Mouse (Mus musculus): ENCODE data around the gene Pik3r1. TPM values are rescaled to one million over a fixed set of nuclear protein-coding genes. Genes with fewer than 3 reads are reported as not detected.

Gene Pik3r1
- total RNA-seq, 4 experiments from 2014 or later, result 124 to 134 (median 126) TPM

DNA sequence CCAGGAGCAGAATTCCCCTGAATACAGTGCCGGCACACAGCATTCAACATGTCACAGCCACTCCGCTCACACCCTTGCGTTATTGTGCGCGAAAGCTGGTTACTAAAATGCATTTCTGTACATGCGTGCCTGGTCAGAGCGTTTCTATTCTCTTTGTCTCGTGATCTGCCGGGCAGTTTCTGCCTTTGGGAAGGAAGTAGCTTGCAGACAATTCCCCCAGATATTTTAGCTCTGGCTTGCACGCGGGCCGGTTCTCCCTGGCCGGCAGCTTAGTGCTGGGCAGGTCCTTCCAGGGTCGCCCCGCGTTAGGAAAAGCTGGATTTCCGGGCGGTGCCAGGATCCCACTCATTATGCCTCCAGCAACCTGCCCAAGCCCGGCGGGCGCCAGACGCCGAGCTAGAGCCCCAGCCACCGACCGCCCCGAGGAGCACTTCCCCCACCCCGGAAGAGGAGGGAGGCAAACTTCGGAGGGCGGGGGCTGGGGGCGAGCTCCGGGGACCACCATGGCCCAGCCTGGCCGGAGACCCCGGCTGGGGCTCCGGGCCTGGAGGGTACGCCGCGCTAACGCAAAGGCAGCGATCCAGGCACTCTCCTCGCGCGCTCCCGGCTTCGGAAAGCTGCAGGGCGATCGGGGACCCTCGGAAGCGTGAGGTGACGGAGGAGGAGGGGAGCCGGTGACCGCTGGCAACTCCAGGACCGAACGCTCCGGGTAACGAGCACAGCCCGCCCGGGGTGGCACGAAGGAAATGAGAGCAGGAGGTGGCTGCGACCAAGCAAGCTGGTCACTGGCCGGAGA is 806 bp downstream of the Pik3r1 start:
- no peak for DNase-seq (ENCODE audit: low spot score in 2 of 2)

DNA sequence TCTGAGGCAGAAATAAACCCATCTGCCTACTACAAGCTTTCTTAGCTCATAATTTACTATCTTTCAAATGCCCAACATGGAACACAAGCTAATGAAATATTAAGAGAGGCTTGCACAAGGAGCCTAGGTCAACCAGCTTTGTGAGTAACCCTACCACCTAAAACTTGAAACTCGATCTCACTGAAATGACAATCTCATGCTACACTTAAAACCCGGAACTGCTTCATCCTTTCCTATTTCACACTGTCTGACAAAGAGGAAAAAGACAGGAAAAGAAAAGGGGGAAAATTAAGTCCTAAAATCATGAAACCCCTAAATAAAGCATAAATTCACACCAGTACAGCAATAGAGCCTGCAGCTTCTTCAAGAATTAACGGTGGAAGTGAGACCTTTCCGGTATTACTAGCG is 1.4 kb downstream of the Pik3r1 start:
- no peak for DNase-seq (ENCODE audit: low spot score in 2 of 2)

DNA sequence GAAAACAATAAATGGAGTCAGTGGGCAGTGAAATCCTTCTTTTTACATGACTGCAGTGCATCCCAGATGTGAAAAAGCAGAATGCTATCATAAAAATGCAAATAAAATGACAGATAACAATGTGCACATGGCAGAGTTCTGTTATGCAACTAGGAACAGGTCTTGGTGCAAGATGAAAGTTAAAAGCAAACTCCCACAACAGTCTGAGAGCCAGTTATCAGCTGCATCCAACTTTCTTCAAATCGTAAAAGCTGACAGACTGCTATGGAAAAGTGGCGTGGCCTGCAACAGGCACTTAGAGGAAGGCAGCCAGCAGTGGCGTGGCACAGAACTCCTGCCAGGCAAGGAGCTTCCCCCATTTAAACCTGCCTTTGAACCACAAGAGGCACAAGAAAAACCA is 2.0 kb downstream of the Pik3r1 start:
- DNase-seq (ENCODE audit: low spot score in 2 of 2), result no peak

DNA sequence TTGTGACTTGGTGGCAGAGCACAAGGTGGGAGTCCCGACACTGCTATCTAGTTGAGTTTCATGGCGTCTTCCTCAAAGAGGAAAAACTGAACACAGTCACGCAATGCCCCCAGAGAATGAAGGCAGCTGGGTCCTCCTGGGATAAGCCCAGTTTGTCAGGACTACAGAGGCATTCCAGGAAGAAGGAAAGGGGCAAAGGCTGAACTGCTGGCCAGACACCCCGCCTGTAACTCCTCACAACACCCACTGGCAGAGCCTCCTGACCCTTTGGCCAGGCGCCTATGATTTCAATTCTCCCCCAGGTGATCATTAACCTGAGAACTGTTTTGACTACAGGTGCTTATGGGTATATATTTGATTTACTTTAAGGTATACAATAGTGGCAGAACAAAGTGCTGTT is 3.9 kb downstream of the Pik3r1 start:
- DNase-seq (ENCODE audit: low spot score in 2 of 2), result no peak

DNA sequence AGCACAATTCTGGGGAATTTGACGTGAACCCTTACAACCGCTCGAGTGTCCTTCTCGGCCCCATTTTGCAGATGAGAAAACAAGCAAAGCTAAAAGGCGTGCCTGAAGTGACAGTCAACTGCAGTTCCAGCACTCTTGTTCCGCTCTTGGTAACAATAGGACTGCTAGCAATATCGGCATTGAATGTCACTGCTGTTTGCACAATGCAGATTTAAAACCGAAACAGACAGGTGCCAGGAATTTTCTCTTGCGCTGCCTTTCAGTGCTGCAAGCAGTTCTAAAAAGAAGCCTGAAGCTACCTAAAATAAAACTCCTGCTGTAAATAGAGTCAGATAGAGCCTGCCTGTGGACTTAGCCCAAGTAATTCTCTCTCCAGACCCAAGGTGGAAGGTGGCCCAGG is 4.3 kb downstream of the Pik3r1 start:
- DNase-seq (ENCODE audit: low spot score in 2 of 2), result no peak

DNA sequence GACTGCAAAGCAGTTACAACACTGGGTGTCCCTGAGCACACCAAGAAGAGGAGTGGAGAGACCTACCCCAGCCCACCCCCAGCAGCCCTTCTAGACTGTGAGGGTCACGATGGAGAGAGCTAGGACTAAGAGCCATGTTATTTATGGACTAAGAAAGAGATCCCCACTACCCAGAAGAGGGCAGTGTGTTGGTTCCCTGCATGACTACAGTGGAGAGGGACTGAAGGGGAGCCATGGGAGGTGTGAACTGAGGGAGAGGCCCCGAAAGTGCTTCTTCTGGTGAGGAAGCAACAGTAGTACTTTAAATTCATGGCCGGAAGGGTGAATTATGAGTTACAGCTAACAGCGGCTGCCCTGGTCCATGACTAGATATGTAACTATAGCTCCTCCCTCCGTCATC is 4.9 kb downstream of the Pik3r1 start:
- DNase-seq (ENCODE audit: low spot score in 2 of 2), result no peak

DNA sequence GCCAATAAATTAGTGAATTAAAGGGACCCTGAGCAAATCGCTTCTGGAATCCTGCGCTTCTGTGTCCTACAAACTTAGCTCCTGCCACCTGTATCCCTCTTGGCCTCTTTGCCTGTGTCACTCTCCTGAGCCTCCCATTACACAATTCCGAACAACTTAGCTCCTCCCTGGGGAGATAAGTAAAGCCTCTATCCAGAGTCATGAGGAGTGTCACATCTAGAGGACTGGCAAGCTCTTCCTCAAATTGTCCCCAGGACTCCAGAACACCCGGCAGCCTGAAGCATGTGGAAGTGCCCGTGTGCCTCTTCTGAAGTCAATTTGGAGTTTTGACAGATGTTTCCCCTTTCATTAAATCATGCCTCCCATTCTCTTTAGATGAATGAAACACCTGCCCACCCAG is 6.4 kb downstream of the Pik3r1 start:
- no peak for DNase-seq (ENCODE audit: low spot score in 2 of 2)

DNA sequence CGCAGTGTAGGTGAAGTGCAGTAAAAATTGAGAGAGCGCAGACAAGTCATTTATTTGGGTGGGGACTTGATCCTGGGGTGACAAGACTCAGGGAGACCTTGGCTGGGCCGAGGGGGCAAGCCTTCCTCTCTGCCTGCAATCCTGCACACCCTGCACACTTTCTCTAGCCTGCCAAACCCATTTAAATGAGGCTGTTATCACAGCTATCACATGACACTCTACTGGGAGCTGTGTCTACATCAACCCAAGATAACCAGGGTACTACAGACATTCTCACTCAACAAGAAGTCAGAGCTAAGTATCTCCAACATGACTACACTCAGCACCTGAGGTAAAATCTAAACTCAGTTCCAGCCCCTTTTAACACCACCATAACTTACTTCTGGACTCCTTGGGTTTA is 7.1 kb downstream of the Pik3r1 start:
- DNase-seq (ENCODE audit: low spot score in 2 of 2), result no peak

DNA sequence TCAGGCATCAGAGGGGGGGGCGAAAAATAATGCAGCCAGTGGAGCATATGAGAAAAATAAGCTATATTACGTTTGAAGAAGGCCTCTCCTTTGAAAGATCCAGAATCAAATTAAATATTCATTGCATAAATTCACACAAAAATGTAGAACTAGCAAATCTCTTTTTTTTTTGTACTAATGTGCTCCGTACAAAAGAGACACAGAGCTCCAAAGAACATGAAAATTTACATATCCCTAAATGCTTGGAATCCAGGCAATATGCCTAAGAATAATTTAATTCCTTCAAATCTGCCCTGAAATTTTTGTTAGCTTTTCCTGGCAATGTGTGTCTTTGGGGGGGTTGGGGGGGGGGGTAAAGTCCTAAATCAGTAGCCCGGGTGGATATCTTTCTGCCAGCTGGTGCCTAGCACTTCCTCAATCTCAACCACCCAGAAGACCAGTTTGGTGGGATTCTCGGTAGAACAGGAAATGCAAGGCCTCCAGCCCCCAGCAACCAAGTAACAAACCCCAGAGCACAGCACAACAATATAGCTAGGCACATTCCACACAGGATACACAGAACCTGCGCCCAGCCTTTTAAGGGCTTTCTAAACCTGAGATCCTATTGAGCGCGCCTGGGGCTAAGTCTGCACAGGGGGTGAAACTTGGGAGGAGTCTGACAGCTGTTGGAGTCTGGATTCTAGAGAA is 7.9 kb downstream of the Pik3r1 start:
- no peak for DNase-seq (ENCODE audit: low spot score in 2 of 2)

DNA sequence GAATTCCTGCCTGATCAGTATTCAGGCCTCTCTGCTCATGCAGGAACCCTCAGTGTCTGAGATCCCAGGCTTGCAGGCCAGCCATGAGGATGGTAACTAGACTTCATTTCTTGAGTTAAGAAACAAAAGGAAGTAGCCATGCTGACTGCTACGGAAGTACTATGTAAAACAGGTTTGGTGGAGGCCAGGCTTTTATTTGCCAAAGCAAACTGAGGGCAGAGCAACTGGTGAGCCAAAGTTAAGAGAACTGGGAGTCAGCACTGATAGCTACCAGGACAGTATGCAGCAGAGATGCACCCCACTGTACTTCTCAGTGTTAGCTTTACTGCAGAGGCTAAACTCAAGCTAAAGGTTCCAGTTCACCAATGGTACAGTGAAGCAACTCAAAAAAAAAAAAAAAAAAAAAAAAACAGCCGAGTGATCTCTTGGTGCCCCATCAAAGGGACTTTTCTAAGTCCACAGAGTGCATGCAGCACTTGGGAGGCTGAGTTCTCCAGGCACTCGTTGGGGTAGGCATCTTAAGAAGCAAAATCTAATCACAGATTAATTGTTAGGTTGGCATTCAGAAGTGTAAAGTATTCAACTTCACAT is 8.6 kb downstream of the Pik3r1 start:
- no peak for DNase-seq (ENCODE audit: low spot score in 2 of 2)

DNA sequence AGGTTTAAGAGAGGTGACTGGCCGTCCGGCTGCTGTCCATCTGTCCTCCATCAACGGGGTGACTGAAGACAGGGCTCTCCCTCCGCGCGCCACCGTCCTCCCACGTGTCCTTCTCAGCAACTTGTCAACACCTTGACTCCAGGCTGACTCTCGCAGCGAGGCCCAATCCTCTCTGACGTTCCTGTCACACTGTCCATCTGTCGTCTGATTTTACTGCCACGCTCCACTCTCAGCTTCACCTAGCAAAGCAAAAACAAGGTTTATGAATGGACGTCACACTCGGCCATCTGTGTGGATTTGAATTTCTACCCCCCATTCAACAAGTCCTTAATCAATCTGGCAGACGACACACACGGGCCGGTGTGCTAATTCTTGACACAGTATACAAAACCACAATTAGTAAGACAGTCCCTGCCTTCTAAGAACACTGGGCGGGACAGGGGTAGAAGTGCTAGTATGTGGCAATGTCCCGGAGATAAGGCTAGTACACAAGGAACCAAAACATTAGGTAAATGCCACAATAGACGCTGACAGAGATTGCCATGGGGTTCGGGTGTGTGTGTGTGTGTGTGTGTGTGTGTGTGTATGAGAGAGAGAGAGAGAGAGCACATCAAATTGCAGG is 10.1 kb downstream of the Pik3r1 start:
- no peak for DNase-seq (ENCODE audit: low spot score in 2 of 2)

DNA sequence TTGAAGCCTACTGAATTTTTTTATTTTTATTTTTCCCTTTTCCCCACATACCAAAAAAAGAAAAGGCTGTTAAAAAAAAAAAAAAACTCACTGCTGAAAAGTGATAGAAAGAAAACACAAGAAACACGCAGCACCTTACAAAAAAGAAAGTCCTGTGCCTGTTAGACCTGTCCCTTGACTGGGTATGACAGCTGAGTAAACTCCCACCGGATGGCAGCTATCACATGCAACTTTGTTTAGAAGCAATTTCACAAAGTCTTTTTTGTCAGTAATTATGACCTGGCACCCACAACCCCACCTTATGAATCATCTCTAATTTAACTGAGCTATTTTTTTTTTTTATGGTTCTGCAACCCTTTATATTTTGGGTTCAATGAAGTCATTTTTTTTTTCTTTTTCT is 12.8 kb downstream of the Pik3r1 start:
- DNase-seq (ENCODE audit: low spot score in 2 of 2), result no peak

DNA sequence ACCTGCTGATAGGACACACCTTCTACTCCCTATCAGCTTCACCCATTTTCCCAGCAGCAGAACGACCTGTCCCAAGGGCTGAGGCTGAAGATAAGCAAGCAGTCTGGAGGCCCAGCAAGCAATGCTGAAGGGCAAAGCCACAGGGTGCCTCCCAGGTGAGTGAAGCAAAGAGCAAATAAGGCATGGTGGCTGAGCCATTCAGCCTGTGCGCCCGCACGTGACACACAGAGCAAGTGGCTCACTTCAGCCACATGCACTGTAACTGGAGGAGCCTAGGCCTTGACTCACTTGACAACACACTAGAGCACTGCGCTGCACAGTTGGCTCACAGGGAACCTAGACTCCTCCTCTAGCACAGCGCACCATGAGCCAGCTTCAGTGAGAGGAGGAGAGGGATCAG is 14.4 kb downstream of the Pik3r1 start:
- no peak for DNase-seq (ENCODE audit: low spot score in 2 of 2)

DNA sequence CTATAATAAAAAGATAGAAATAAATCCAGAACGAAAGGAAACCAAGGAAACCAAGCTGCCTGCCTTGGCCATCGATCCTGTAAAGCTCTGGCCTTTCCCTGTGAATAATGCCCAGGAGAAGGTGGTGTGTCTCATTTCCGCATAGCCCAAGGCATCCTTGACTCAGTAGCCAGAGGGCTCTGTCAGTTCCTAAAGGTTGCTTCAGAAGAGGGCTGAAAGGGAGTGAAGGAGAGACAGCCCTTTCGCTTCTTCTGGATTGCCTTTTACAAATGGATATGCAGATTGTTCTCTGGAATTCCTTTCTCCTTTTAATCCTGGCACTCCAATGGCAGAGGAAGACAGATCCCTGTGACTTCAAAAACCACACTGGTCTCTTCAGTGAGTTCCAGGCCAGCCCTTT is 16.2 kb downstream of the Pik3r1 start:
- DNase-seq (ENCODE audit: low spot score in 2 of 2), result no peak

DNA sequence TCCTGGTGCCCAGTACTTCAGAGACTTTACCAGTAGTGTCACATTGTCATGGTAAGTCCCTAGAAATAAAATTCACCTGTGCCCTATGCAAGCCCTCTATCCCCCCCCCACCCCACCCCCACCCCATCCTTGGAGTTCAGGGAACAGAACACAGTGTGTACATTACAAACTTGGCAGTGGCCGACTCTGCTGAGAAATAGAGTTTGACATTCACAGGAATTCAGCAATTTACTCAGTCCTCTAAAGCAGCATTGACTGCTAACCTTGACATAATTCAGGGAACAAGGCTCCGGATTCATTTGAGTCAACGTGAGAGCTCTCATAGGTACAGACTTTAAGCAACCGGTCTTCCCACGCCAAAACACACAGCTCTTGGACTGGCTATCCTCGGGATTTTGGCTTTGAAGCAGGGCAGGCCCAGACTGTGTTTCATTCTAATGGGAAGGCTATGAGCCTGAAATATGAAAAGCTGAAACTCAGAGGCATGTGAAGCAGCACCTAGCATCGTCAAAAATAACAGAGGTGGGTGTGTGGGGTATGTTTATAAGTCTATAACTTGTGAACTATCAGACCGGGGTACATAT is 21.9 kb downstream of the Pik3r1 start:
- DNase-seq (ENCODE audit: low spot score in 2 of 2), result no peak

DNA sequence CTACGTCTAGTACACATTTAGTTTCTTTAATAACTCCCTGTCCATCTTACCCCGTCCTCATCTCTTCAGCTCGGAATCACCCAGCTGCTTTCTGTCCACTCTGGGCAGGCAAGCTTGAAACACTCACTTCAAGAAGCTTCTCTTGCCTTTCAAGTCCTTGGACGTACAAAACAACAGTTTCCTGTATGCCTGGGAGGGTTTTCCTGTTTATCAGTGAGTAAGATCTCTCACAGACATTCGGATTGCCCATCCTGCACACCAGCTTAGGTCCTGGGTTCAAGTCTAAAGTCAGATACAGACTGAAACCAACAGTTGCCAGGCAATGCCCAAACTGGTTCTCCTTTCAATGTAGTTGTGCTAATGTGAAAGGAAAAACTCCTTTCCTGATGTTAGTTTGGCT is 23.1 kb downstream of the Pik3r1 start:
- no peak for DNase-seq (ENCODE audit: low spot score in 2 of 2)

DNA sequence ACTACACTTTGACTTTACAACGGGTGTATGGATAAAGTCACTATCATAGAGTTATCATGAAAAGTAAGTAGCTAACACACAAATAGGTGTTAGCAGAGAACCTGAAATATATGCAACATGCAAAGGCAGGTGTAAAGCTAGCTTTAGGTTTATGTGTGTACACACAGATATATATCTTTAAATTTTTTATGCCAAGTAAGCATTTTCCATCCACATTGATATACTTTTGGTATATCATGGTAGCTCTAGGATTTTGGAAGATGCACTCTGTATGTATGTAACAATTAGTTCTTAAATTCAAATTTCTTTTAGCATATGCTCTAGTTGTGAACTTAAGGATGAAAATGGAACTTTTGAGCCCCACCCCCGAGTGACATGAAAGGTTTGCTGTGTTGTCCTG is 24.0 kb downstream of the Pik3r1 start:
- DNase-seq (ENCODE audit: low spot score in 2 of 2), result no peak

DNA sequence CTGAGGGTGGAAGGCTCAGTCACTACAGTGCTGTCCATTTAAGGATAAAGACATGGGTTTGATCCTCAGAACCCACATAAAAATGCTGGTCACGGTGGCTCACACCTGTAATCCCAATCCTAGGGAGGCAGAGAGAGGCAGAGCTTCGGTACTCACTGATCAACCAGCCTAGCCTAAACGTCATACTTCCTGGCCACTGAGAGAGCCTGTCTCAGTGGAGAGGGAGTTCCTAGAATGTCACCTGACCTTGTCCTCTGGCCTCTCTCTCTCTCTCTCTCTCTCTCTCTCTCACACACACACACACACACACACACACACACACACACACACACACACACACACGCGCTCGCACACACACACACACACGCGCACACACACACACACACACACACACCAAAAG is 24.8 kb downstream of the Pik3r1 start:
- DNase-seq (ENCODE audit: low spot score in 2 of 2), result no peak

DNA sequence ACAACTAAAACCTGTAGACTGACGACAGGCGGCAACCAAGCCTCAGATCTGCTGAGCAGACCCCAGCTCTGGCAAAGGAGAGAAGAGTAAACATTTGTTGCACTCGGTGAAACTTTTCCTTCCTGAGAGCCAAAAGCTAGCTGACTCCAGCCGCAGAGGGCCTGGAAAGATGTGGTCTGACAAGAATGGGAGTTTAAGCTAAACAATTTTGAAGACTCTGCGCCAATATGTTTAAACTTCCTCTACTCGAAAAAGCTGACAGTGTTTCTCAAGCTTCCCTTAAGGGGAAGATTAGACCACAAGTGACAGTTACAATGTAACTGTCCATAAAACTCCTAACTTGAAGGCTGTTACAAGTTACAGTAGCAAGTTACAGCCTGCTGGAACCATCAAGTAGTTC is 25.4 kb downstream of the Pik3r1 start:
- DNase-seq (ENCODE audit: low spot score in 2 of 2), result no peak

DNA sequence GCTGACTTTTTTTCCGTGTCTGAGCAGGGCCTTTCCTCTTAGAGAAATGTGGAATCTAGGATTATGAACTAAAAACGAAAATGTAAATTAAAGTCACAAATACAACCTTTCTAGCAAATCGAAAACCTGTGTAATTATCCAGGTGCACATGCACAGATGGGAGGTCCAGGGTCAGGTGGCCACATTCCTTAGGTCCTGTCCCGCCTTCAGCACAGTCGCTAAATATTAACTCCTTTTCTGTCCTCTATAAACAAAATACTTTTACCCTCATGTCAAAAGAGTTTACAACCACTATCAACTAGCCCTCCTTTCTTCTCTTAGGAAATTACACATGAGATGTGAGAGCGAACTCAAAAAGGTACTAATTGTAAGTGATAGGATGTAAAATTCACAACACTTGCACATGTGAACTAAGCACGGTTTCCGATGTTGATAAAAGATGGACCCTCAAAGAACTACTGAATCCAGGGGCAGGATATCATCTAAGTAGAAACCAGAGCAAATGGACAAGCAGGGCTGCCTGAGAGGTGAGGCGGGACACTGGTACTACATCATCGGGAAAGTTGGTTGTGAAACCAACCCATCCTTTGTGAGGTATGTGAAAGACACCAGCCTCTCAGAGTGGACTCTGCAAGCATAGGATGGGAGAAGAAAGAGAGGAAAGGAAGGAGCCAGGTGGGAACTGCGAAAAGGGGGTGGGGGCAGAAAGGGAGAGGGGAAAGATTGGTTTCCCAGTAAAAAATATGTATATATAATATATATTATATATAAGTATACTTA is 26.3 kb downstream of the Pik3r1 start:
- DNase-seq (ENCODE audit: low spot score in 2 of 2), result no peak

DNA sequence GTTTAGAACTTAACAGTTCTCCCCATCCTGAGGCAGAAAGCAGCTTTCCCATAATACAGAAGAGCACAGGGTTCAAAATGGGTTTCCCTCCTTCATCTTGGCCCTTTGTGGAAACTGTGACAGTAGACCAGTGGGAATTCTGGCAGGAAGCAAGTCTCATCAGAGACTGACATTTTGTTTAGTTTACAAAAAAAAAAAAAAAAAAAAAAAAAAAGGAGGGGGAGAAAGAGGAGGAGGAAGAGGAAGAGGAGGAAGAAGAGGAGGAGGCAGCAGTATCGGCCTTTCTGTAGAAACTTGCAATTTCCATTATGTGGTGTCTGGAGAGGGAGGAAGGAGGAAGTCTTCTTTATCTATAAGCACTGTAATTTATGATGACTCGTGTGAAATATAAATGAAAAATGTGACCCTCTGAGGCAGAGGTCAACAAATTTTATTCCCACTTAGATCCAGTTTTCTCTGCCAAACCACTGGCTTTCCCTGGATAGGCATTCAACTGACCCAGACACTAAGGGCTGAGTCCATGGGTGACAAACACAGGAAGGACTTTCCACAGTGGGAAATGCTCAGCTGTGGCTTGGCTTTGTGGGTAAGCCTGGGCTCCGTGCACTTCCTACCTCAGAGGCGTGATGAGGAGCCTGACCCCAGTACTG is 28.2 kb downstream of the Pik3r1 start:
- DNase-seq (ENCODE audit: low spot score in 2 of 2), result no peak

Measured in left cerebral cortex, adult 8-10 months (tissue).